Mouse (Mus musculus): ENCODE results near the gene Neil1.

The Neil1 gene

GRCm38 (mm10) chr9:57139110-57139509 is 9.0 kb downstream of the Neil1 start:
- no peak for DNase-seq (ENCODE audit: low read depth, low spot score)

GRCm38 (mm10) chr9:57138507-57138906 is 9.6 kb downstream of the Neil1 start:
- DNase-seq (ENCODE audit: low read depth, low spot score), result no peak

- no peak for DNase-seq (ENCODE audit: low read depth, low spot score)
These were observed 10.3 kb downstream of the Neil1 start for GRCm38 (mm10) chr9:57137777-57138176.

- no peak for DNase-seq (ENCODE audit: low read depth, low spot score)
These were observed 10.9 kb downstream of the Neil1 start for GRCm38 (mm10) chr9:57137246-57137645.

GRCm38 (mm10) chr9:57130577-57131433 is 17.3 kb downstream of the Neil1 start, which contains the start of gene Man2c1:
Gene Man2c1, plus strand, starts transcription at chr9:57130690.
- DNase-seq (ENCODE audit: low read depth, low spot score), result peak; percentile 90

GRCm38 (mm10) chr9:57129641-57130040 is 18.5 kb downstream of the Neil1 start:
- no peak for DNase-seq (ENCODE audit: low read depth, low spot score)

GRCm38 (mm10) chr9:57117261-57117755 is 30.8 kb downstream of the Neil1 start:
- no peak for DNase-seq (ENCODE audit: low read depth, low spot score)
